Mouse (Mus musculus) embryonic fibroblast, embryonic 13.5 days (primary cell): ENCODE measurements around the gene Wdr38.

Experiments
- CTCF ChIP-seq: IDR thresholded peaks from 2 replicates; pipeline ENCODE4 v1.5.1; 2011; ENCODE audit warnings: mild to moderate bottlenecking, control low read depth, low read length, moderate library complexity, borderline replicate concordance; ENCODE audit not compliant: insufficient read depth
- POLR2A ChIP-seq: IDR thresholded peaks from 2 replicates; pipeline ENCODE4 v1.6.1; 2011; ENCODE audit warnings: low read depth, mild to moderate bottlenecking, control low read depth, low read length, moderate library complexity

DNA sequence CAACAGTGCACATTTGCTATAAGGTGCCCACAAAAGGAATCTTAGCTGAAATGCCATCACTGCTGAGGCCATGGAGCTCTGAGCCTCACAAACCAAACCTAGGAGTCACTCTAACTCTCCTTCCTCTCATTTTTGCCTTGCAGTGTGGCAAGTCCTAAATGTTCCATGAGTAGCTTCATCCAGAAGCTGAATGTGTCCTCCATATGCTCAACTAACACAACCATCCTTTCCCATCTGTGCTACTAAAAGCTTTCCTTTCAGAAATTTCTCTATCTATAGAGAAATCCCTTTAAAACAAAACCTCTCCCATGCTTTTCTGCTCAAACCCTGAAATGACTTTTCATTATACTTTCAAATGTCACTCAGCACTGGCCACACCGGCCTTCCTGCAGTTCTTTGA, 34.3 kb downstream of the Wdr38 start:
- no peak for TF ChIP-seq POLR2A
- no peak for TF ChIP-seq CTCF
